Mouse (Mus musculus) adrenal gland, postnatal 4 days (tissue): ENCODE results near the gene Arhgef33. TPM values are rescaled to one million over a fixed set of nuclear protein-coding genes. Genes with fewer than 3 reads are reported as not detected.
"Not testable (repeated sequence)": the region's sequence is repeated elsewhere in the genome, so short reads cannot be mapped to it uniquely, and the experiment has no call there.

Source experiments
- DNase-seq, 2 experiments: peaks; one replicate each; pipeline ENCODE4 v3.0.0; 2021 to 2022; ENCODE audit warnings: low spot score in 2 of 2, mixed read lengths in 2 of 2
- long read RNA-seq, 2 experiments: library from polyadenylated mRNA; stranded (forward); transcript quantifications; one replicate each; pipeline ENCODE4 v2.0.0; 2021
- total RNA-seq, 2 experiments: library from RNA; stranded (reverse); gene quantifications; 2 replicates each; pipeline ENCODE4 v1.2.3; 2021

Arhgef33 gene
- 1 to 10 TPM; 3.3 to 3.4 TPM for total RNA-seq
- long read RNA-seq, experiment 1, partial matches to known transcripts = 0 of 1 reads
- long read RNA-seq, experiment 1, other reads (novel, unspliced or antisense) = 1 of 1 reads
- long read RNA-seq, experiment 2, partial matches to known transcripts = 0 of 1 reads
- long read RNA-seq, experiment 2, other reads (novel, unspliced or antisense) = 0 of 1 reads

- DNase-seq = no peak
These were observed at the start of gene Arhgef33 for GRCm38 (mm10) chr17:80307251-80307650. Gene Arhgef33 (plus strand): TSS chr17:80307407.

DNA sequence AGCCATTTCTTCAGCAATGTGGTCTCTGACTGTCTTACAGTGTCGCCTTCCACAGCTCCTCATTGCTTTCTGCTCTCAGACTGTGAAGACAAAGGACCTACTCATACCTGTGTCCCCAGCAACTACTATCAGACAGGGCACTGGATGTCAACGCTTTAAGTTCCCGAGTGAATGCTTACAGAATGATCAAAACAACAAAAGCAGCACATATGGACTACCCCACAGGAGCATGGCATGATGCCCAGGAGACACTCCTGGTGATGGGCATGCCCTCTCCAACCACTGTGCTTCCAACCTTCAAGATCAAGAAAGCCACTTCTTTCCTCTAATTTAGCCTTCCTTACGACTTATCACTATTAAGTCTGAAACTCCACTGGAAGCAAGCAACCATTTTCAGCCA is 40.1 kb upstream of the Arhgef33 start:
- no peak for DNase-seq

DNA sequence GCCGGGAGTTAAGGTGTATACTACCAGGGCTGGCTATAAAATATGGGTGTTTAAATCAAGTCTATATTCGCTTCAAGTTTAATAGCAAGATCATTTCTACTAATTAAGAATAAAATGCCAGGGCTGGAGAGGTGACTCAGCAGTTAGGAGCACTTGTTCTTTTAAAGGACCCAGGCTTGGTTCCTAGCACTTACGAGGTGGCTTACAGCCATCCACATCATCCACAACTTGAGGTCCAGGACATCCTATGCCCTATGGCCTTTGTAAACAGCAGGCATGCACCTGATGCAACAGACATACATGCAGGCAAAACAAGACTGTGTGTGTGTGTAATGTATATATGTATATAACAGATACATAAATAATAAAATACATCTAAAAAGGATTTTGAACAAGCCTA is 39.1 kb upstream of the Arhgef33 start:
- no peak for DNase-seq

- DNase-seq = not testable (repeated sequence)
These were observed 36.6 kb upstream of the Arhgef33 start for GRCm38 (mm10) chr17:80270622-80271021.

DNA sequence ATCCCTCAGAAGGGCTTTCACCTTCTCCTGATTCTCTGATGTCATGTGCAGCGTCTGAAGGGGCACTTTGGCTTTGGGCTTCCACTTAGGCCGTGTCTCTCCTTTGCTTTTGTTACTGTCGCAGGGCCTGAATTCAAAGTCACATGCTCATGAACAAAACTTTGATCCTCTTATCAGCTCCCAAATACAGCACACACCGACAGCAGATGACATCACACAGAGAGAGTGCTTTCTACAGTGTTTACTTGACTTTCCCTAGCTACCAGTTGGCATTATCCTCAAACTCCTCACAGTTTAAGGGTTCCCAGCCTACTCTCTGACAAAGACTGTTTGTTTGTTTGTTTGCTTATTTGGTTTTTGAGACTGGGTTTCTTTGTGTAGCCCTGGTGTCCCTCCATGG is 29.0 kb upstream of the Arhgef33 start:
- DNase-seq = no peak

- DNase-seq = no peak
These were observed 27.7 kb upstream of the Arhgef33 start for GRCm38 (mm10) chr17:80279340-80280070.

GRCm38 (mm10) chr17:80284446-80284845 is 22.8 kb upstream of the Arhgef33 start:
- DNase-seq = no peak

GRCm38 (mm10) chr17:80288012-80288411 is 19.2 kb upstream of the Arhgef33 start:
- no peak for DNase-seq

- no peak for DNase-seq
These were observed 17.7 kb upstream of the Arhgef33 start for GRCm38 (mm10) chr17:80289280-80290073.

DNA sequence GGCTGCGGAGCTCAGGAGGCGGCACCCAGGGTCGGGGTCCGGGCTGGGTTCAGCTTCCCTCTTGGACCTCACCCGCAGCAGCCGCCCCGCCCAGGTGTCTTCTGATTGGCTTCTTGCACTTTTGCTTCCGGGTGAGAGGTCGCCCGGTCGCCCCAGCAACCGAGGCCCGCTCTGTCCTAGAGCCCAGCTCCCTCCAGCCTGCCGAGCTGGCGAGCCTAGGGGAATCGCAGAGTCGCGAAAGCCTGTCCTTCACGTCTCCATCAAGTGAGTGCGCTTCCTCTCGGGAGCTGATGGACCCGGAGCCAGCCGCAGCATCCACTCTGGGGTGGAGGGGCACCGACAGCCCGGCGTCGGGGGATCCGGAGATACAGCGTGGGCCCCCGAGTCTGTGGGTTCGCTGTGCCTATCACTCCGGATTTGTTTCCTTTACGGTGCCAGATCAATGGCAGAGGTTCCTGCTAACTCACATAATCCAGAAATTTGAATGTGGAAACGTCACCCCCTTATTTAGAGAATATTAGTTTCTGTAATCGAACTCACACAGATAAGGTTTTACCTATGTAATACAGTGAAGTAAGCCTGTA is 17.0 kb upstream of the Arhgef33 start, which contains the start of the genes Morn2 and Dhx57:
Morn2 (plus strand) TSS at position 130 of the 584 bp plus-strand sequence.
Dhx57 (minus strand) TSS at position 403 of the 584 bp plus-strand sequence.
- DNase-seq = peak; percentile 97 to 99

GRCm38 (mm10) chr17:80291148-80291547 is 16.1 kb upstream of the Arhgef33 start:
- no peak for DNase-seq

- DNase-seq = no peak
These were observed 11.9 kb upstream of the Arhgef33 start for GRCm38 (mm10) chr17:80295258-80295657.

DNA sequence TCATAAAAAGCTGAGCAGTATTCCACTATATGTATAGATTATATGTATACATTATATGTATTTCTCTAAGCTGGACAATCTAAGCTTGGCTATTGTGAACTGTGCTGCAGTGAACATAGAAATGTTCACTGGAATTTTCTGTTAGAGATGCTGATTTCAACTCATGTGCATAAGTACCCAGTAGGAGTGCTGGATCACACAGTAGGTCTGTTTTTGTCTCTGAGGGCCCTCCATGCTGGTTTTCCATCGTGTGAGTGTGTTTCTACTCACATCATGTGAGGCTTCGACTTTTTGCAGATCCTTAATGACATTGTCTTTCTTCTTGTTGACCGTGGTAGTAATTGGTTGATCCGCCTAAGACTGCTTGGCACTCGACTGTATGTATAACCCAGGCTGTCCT is 8.4 kb upstream of the Arhgef33 start:
- no peak for DNase-seq

- DNase-seq = no peak
These were observed 4.6 kb downstream of the Arhgef33 start for GRCm38 (mm10) chr17:80311761-80312160.

DNA sequence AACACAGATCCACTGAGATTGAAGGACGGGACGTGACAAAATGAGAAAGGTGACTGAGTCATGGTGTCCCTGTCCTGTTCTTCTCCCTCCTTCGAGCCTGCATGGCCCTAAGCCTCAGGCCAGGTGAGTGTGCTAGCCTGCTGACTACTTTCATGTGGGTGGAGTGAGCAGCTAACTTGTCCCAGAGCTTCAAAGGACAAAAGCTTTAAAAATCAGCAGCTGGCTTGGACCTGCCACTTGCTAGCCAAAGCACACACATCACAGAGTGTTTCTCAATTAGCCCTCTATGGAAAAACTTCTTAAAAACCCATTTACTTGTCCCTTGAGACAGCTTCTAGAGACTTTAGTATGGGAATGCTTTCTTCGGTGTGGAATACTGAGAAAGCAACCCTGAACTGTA is 5.2 kb downstream of the Arhgef33 start:
- DNase-seq = no peak

DNA sequence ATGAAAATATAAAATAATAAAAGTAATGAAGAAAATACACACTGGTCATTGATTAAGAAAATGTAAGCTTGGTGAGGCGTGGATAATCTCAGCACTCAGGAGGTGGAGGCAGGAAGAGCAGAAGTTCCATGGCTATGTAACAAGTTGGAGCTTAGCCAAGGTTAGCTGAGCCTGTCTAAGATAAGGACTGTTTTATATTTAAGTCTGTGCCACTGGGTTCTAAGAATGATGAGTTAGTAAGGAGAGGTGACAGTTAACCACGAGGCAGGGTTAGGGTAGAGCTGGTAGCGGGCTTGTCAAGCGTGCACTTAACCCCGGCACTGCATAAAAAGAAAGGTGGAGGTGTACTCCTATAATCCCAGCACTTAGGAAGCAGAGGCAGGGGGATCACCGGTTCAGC is 15.0 kb downstream of the Arhgef33 start:
- no peak for DNase-seq

GRCm38 (mm10) chr17:80323015-80323414 is 15.8 kb downstream of the Arhgef33 start:
- no peak for DNase-seq

DNA sequence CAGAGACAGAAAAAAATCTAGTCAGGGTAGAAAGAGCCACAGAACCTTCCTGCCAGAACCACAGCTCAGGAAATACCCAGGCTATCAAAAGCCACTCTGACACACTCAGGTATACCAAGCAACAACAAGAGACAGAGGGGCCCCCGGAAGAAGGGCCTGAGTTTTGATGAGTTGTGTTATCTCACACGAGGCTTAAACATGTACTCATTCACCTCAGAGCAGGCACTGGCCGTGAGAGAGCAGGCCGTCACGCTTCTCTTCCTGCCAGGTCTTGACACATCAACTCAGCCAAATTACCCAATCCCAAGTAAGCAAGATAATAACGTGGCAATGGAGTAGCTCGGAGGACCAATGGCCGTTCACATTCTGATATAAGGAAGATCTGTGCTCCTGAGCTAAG is 16.5 kb downstream of the Arhgef33 start:
- no peak for DNase-seq

DNA sequence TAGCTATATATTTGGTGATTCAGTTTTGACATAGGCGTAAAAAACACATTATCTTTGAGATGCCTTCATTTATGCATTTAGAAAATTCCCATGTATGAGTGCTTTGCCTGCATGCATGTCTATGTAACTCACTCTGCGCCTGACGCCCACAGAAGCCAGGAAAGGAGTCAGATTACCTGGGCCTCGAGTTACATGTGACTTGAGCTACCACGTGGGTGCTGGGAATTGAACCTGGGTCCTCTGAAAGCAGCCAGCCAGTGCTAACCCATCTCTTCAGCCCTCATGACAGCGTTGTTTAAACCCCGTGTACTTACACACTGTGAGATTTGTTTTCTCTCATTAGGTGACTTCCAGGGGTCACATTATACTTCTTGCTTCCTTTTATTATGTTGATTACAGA is 17.3 kb downstream of the Arhgef33 start:
- no peak for DNase-seq

- no peak for DNase-seq
These were observed 18.2 kb downstream of the Arhgef33 start for GRCm38 (mm10) chr17:80325456-80325855.

DNA sequence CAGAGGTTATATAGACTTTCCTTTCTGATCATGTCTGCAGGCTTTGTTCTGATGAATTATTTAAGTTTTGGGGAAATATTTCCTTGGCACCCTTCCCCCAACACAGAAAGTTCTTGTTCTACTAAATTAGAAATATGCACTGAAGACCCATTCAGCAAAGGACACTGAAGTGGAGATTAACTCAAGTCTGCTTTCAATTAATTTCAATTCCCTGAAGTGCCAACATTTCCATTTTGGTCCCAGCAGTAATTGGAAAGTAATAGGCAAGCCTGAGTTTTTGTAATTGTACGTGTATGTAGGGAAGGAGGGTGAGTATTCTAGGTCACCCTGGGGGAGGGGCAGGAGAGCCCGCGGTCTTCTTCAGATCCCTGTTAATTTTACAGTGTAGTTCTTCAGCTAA is 19.2 kb downstream of the Arhgef33 start:
- DNase-seq = no peak

DNA sequence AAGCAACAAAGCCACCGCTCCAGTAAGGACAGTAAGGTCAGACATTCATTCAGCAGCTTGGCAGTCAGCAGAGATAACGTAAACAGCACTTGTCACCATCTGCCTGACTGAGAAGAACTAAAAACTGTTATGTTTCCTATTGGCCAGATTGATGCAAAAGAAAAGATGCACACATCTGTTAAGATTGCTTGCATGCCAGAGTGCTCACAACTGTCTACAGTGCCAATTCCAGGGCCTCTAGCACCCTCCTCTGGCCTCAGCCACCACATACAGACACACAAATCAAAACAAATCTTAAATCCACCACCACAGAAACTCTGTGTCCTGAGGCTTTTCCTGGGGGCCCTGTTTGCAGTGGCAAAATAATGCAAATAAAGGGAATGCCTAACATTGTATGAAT is 25.2 kb downstream of the Arhgef33 start:
- DNase-seq = no peak
